Mouse (Mus musculus) kidney, embryonic 14.5 days (tissue): ENCODE data around the gene Tmem236. TPM values are rescaled to one million over a fixed set of nuclear protein-coding genes. Genes with fewer than 3 reads are reported as not detected.

ENCODE experiments used
- ATAC-seq: fragments of 200-750 bp; cut with Nextera tagmentation; 2 replicates; pipeline ENCODE4 v1.8.0; 2017; ENCODE audit warnings: moderate number of reproducible peaks, mild to moderate bottlenecking, moderate TSS enrichment, moderate library complexity; ENCODE audit not compliant: low FRiP score, low TSS enrichment
- H3K27ac ChIP-seq: fragments of 300-500 bp; sonication (generic); 2 replicates; pipeline ENCODE4 v1.5.1; 2014; ENCODE audit warnings: low read depth, mild to moderate bottlenecking, low read length, moderate library complexity, mixed read lengths
- H3K27me3 ChIP-seq: fragments of 300-500 bp; sonication (generic); 2 replicates; pipeline ENCODE4 v1.6.1; 2014; ENCODE audit warnings: mild to moderate bottlenecking, low read length; ENCODE audit not compliant: control insufficient read depth, insufficient read depth
- H3K36me3 ChIP-seq: fragments of 300-500 bp; sonication (generic); 2 replicates; pipeline ENCODE4 v1.6.1; 2014; ENCODE audit warnings: low read length, mixed read lengths; ENCODE audit not compliant: control insufficient read depth, insufficient read depth
- H3K4me1 ChIP-seq: fragments of 300-500 bp; sonication (generic); 2 replicates; pipeline ENCODE4 v1.6.1; 2014; ENCODE audit warnings: low read length, mixed read lengths; ENCODE audit not compliant: control insufficient read depth, insufficient read depth
- H3K4me2 ChIP-seq: fragments of 300-500 bp; sonication (generic); replicated peaks from 2 replicates; pipeline ENCODE4 v1.6.1; 2014; ENCODE audit warnings: low read depth, mild to moderate bottlenecking, low read length
- H3K4me3 ChIP-seq: fragments of 300-500 bp; sonication (generic); 2 replicates; pipeline ENCODE4 v1.5.1; 2014; ENCODE audit warnings: mild to moderate bottlenecking, low read length
- H3K9ac ChIP-seq: fragments of 300-500 bp; sonication (generic); 2 replicates; pipeline ENCODE4 v1.6.1; 2014; ENCODE audit warnings: low read depth, mild to moderate bottlenecking, low read length, moderate library complexity
- H3K9me3 ChIP-seq: fragments of 300-500 bp; sonication (generic); 2 replicates; pipeline ENCODE4 v1.6.1; 2016; ENCODE audit warnings: low read length; ENCODE audit not compliant: control insufficient read depth
- WGBS: fragments of 180-500 bp; shearing (Covaris S2); extraction: QIAGEN DNeasy Blood & Tissue Kit; methylation state at CpG from one replicate; pipeline ENCODE4 v1.1.7; 2014; 5-methylcytosine and 5-hydroxymethylcytosine counted together
- polyA plus RNA-seq: library from polyadenylated mRNA; unstranded; fragments of >200 nt; fragmentation: Nextera tagmentation; extraction: Ambion mirVana; gene quantifications from 2 replicates; pipeline ENCODE4 v1.2.1, GENCODE M21; 2014

Gene Tmem236
- polyA plus RNA-seq, 1 experiment from 2014 or later = 0.11 TPM

GRCm38 (mm10) chr2:14146913-14147312 is 27.4 kb upstream of the Tmem236 start:
- no peaks in the 10 kb centered on the region for H3K9me3 ChIP-seq
- 84% methylated on average over 2 of the region's 2 CpGs for WGBS
- no peaks in the 10 kb centered on the region for H3K27me3 ChIP-seq
- H3K4me3 ChIP-seq = no peak overlapping the region
- no peak overlapping the region for H3K9ac ChIP-seq
- H3K4me2 ChIP-seq = no peak overlapping the region
- peaks cover 33% of the 10 kb centered on the region for H3K36me3 ChIP-seq
- H3K27ac ChIP-seq = no peak overlapping the region
- H3K4me1 ChIP-seq = no peaks in the 10 kb centered on the region
- no peak for ATAC-seq

DNA sequence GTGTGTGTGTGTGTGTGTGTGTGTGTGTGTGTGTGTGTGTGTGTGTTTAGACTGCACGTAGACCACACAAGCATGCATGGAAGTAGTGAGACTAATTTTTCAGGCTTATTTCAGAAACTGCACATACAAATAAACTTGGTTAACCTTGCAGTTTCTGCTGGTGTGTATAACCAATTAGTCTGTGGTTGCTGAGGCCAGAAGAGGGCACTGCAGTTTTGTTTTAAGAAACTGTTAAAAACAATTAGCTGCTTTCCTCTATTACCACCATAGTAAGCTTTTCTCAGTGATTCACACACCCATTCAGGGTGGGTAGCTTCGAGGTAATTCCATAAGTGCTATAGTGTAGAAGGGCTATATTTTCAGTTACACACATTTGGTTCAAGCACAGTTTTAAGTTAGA is 23.5 kb upstream of the Tmem236 start:
- Histone ChIP-seq H3K27ac (no peak overlapping the region), H3K4me1 (no peaks in the 10 kb centered on the region), H3K4me3 (no peak overlapping the region), H3K36me3 (peaks cover 14% of the 10 kb centered on the region; the same call in 1 of the 2 replicates), H3K9ac (no peak overlapping the region), H3K9me3 (no peaks in the 10 kb centered on the region), H3K27me3 (no peaks in the 10 kb centered on the region), H3K4me2 (no peak overlapping the region)
- 73% methylated on average over 2 of the region's 2 CpGs for WGBS
- ATAC-seq = no peak

DNA sequence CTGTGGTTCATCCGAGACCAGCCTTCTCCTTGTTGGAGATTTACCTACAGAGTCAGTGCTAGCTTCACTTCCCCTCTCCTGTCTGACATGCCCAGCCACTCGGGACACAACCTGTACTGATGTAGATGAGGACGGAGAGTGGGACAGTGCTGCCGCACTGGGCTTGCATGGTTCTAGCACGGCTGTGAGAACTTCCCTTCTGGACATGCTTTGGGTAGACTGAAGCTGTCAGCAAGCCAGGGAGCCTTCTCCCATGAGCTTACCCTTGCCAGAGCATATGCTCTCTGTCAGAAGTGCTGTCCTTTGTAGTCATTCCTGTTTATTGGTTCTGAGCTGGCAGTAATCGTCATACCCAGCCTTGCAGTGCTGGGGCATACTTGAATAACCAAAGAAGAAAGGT is 22.5 kb upstream of the Tmem236 start:
- no peaks in the 10 kb centered on the region for H3K27me3 ChIP-seq
- no peak overlapping the region for H3K27ac ChIP-seq
- H3K36me3 ChIP-seq = peaks cover 10% of the 10 kb centered on the region; the same call in 1 of the 2 replicates
- 92% methylated on average over 6 of the region's 6 CpGs for WGBS
- H3K4me1 ChIP-seq = no peaks in the 10 kb centered on the region
- H3K4me3 ChIP-seq = no peak overlapping the region
- ATAC-seq = no peak
- H3K9ac ChIP-seq = no peak overlapping the region
- H3K9me3 ChIP-seq = no peaks in the 10 kb centered on the region
- H3K4me2 ChIP-seq = no peak overlapping the region

- Histone ChIP-seq H3K36me3 (no peaks in the 10 kb centered on the region), H3K27me3 (no peaks in the 10 kb centered on the region), H3K4me3 (no peak overlapping the region), H3K9ac (no peak overlapping the region), H3K4me2 (no peak overlapping the region), H3K4me1 (no peaks in the 10 kb centered on the region), H3K27ac (no peak overlapping the region), H3K9me3 (no peaks in the 10 kb centered on the region)
- no peak for ATAC-seq
- 75% methylated on average over 3 of the region's 3 CpGs for WGBS
Measured at GRCm38 (mm10) chr2:14159047-14159446, 15.3 kb upstream of the Tmem236 start.

DNA sequence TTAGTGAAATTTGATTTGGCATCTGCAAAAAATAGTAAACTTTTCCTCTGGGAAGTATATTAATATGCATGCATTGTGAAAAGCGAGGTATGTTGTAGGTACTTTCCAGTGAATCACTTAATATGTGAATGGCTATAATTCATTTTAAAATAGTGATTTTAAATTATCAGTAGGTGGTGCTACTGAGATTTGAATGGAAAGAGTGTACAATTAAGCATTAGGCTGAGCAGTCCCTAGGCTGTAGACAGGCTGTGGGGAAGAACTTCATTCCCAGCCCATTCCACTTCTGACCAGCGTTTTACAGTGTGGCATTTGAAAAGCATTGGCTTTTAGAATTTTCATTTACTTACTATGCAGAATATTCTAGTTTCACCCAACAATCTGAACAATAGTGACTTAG is 14.6 kb upstream of the Tmem236 start:
- no peak overlapping the region for H3K4me3 ChIP-seq
- H3K27me3 ChIP-seq = no peaks in the 10 kb centered on the region
- no peak overlapping the region for H3K27ac ChIP-seq
- H3K36me3 ChIP-seq = no peaks in the 10 kb centered on the region
- WGBS = 88% methylated on average over 2 of the region's 2 CpGs
- ATAC-seq = no peak
- no peaks in the 10 kb centered on the region for H3K4me1 ChIP-seq
- H3K9ac ChIP-seq = no peak overlapping the region
- no peak overlapping the region for H3K4me2 ChIP-seq
- H3K9me3 ChIP-seq = no peaks in the 10 kb centered on the region

- Histone ChIP-seq H3K27ac (no peak overlapping the region), H3K9ac (no peak overlapping the region), H3K4me3 (no peak overlapping the region), H3K9me3 (no peaks in the 10 kb centered on the region), H3K4me2 (no peak overlapping the region), H3K36me3 (no peaks in the 10 kb centered on the region), H3K27me3 (no peaks in the 10 kb centered on the region), H3K4me1 (no peaks in the 10 kb centered on the region)
- ATAC-seq = no peak
- WGBS = 71% methylated on average over 5 of the region's 5 CpGs
Measured at GRCm38 (mm10) chr2:14164459-14165030, 9.8 kb upstream of the Tmem236 start.

DNA sequence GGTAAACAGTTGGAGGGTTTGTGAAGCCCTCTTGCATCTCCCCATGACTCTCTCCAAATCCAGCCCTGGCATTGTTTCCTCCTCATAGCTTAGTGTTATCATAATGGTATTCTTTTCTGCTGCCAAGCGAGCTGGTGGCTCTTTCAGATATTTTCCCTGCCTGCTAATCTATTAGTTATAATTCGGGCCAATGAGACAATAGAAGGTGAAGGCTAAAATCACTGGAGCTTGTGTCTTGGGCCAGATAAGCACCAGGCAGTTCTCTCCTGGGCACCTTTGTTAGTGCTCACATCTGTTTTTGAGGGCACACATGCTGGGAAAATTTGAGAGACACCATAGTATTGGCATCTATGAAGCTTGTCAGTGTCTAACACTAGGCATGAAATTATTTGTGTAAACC is 9.3 kb upstream of the Tmem236 start:
- Histone ChIP-seq H3K27me3 (no peaks in the 10 kb centered on the region), H3K9ac (no peak overlapping the region), H3K4me2 (no peak overlapping the region), H3K27ac (no peak overlapping the region), H3K4me3 (no peak overlapping the region), H3K4me1 (no peaks in the 10 kb centered on the region), H3K9me3 (no peaks in the 10 kb centered on the region), H3K36me3 (no peaks in the 10 kb centered on the region)
- 72% methylated on average over 2 of the region's 2 CpGs for WGBS
- no peak for ATAC-seq

GRCm38 (mm10) chr2:14165618-14166344 is 8.5 kb upstream of the Tmem236 start:
- H3K9ac ChIP-seq = no peak overlapping the region
- H3K4me3 ChIP-seq = no peak overlapping the region
- H3K27me3 ChIP-seq = no peaks in the 10 kb centered on the region
- no peak overlapping the region for H3K4me2 ChIP-seq
- no peaks in the 10 kb centered on the region for H3K36me3 ChIP-seq
- H3K9me3 ChIP-seq = no peaks in the 10 kb centered on the region
- no peak overlapping the region for H3K27ac ChIP-seq
- ATAC-seq = no peak
- H3K4me1 ChIP-seq = no peaks in the 10 kb centered on the region
- 69% methylated on average over 3 of the region's 3 CpGs for WGBS

DNA sequence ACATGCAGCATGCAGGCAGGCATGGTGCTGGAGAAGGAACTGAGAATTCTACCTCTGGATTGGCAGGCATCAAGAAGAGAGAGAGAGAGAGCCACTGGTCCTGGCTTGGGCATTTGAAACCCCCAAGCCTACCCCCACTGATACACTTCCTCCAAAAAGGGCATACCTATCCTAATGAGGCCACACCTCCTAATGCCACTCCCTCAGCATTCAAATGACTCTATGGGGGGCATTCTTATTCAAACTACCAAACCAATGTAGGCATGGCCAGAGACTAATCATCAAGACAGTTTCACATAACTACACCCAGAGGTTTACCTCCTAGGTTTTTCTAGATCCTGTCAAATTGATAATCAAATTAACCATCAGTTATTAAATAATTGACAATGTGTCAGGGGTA is 6.6 kb upstream of the Tmem236 start:
- H3K4me2 ChIP-seq = no peak overlapping the region
- no peak overlapping the region for H3K9ac ChIP-seq
- H3K9me3 ChIP-seq = no peaks in the 10 kb centered on the region
- ATAC-seq = no peak
- no peak overlapping the region for H3K27ac ChIP-seq
- H3K27me3 ChIP-seq = no peaks in the 10 kb centered on the region
- H3K4me3 ChIP-seq = no peak overlapping the region
- H3K4me1 ChIP-seq = no peaks in the 10 kb centered on the region
- no peaks in the 10 kb centered on the region for H3K36me3 ChIP-seq
